Mouse (Mus musculus) liver, embryonic 14.5 days (tissue): ENCODE measurements around the gene Ccdc85b.

Experiments used
- CTCF ChIP-seq: IDR thresholded peaks from 2 replicates; pipeline ENCODE4 v1.5.1; 2016; ENCODE audit warnings: antibody characterized with exemption, low read depth, control low read depth
- EP300 ChIP-seq: IDR thresholded peaks from 2 replicates; pipeline ENCODE4 v1.6.1; 2016; ENCODE audit warnings: antibody characterized with exemption, low read depth

- no peak for TF ChIP-seq CTCF
- TF ChIP-seq EP300 = no peak
Measured at GRCm38 (mm10) chr19:5496052-5496370, 38.3 kb upstream of the Ccdc85b start.
